Mouse (Mus musculus): ENCODE results near the gene Dysf. TPM values are rescaled to one million over a fixed set of nuclear protein-coding genes. Genes with fewer than 3 reads are reported as not detected.

The Dysf gene
- polyA plus RNA-seq, 1 experiment from 2014 or later: 8.7 TPM

GRCm38 (mm10) chr6:84053874-84054530, 45.6 kb downstream of the Dysf start:
- Histone ChIP-seq H3K4me3 (no peak overlapping the region), H3K4me2 (no peak overlapping the region), H3K4me1 (peaks cover 7% of the 10 kb centered on the region; the same call in 1 of the 2 replicates), H3K27ac (no peak overlapping the region), H3K27me3 (no peaks in the 10 kb centered on the region), H3K9me3 (no peaks in the 10 kb centered on the region), H3K9ac (no peak overlapping the region), H3K36me3 (no peaks in the 10 kb centered on the region)
- no peak for ATAC-seq (ENCODE audit: insufficient number of reproducible peaks, insufficient read depth, low FRiP score, low TSS enrichment, low read depth)
- 79% methylated on average over 9 of the region's 9 CpGs for WGBS

- no peak for ATAC-seq (ENCODE audit: insufficient number of reproducible peaks, insufficient read depth, low FRiP score, low TSS enrichment, low read depth)
- H3K4me2 ChIP-seq: no peak overlapping the region
- H3K9ac ChIP-seq: no peak overlapping the region
These were observed 47.2 kb downstream of the Dysf start for GRCm38 (mm10) chr6:84055619-84056018.

GRCm38 (mm10) chr6:84057216-84057615, 48.8 kb downstream of the Dysf start:
- H3K36me3 ChIP-seq: no peaks in the 10 kb centered on the region
- H3K9me3 ChIP-seq: no peaks in the 10 kb centered on the region
- no peaks in the 10 kb centered on the region for H3K27me3 ChIP-seq
- H3K9ac ChIP-seq: no peak overlapping the region
- ATAC-seq (ENCODE audit: insufficient number of reproducible peaks, insufficient read depth, low FRiP score, low TSS enrichment, low read depth): no peak
- H3K4me1 ChIP-seq: 0 out of 2 replicates have a peak, but pooled peaks cover 2% of the 10 kb centered on the region
- 80% methylated on average over 8 of the region's 8 CpGs for WGBS
- H3K4me2 ChIP-seq: no peak overlapping the region
- no peak overlapping the region for H3K27ac ChIP-seq
- H3K4me3 ChIP-seq: no peak overlapping the region

More at GRCm38 (mm10) chr6:84055619-84056018, 47.2 kb downstream of the Dysf start:
- WGBS: 69% methylated on average over 1 of the region's 1 CpGs
- H3K4me3 ChIP-seq: no peak overlapping the region
- no peaks in the 10 kb centered on the region for H3K9me3 ChIP-seq
- H3K27me3 ChIP-seq: no peaks in the 10 kb centered on the region
- H3K27ac ChIP-seq: no peak overlapping the region
- no peaks in the 10 kb centered on the region for H3K36me3 ChIP-seq
- peaks cover 7% of the 10 kb centered on the region; the same call in 1 of the 2 replicates for H3K4me1 ChIP-seq

GRCm38 (mm10) chr6:84058671-84059141, 50.3 kb downstream of the Dysf start:
- 61% methylated on average over 5 of the region's 5 CpGs for WGBS
- Histone ChIP-seq H3K36me3 (no peaks in the 10 kb centered on the region), H3K4me3 (no peak overlapping the region), H3K4me1 (0 out of 2 replicates have a peak, but pooled peaks cover 2% of the 10 kb centered on the region), H3K27ac (no peak overlapping the region), H3K9ac (no peak overlapping the region), H3K27me3 (peaks cover 4% of the 10 kb centered on the region; the same call in 1 of the 2 replicates), H3K9me3 (no peaks in the 10 kb centered on the region), H3K4me2 (no peak overlapping the region)
- ATAC-seq (ENCODE audit: insufficient number of reproducible peaks, insufficient read depth, low FRiP score, low TSS enrichment, low read depth): no peak

GRCm38 (mm10) chr6:84059771-84060414, 51.5 kb downstream of the Dysf start:
- Histone ChIP-seq H3K27me3 (peaks cover 4% of the 10 kb centered on the region; the same call in 1 of the 2 replicates), H3K27ac (no peak overlapping the region), H3K4me2 (no peak overlapping the region), H3K36me3 (no peaks in the 10 kb centered on the region), H3K4me3 (no peak overlapping the region), H3K4me1 (no peaks in the 10 kb centered on the region), H3K9me3 (no peaks in the 10 kb centered on the region), H3K9ac (no peak overlapping the region)
- WGBS: 52% methylated on average over 4 of the region's 4 CpGs
- ATAC-seq (ENCODE audit: insufficient number of reproducible peaks, insufficient read depth, low FRiP score, low TSS enrichment, low read depth): no peak

GRCm38 (mm10) chr6:84061328-84061727, 52.9 kb downstream of the Dysf start:
- H3K9me3 ChIP-seq: no peaks in the 10 kb centered on the region
- no peak overlapping the region for H3K4me3 ChIP-seq
- no peaks in the 10 kb centered on the region for H3K4me1 ChIP-seq
- peaks cover 4% of the 10 kb centered on the region; the same call in 1 of the 2 replicates for H3K27me3 ChIP-seq
- no peak overlapping the region for H3K4me2 ChIP-seq
- no peak overlapping the region for H3K27ac ChIP-seq
- no peak overlapping the region for H3K9ac ChIP-seq
- no peak for ATAC-seq (ENCODE audit: insufficient number of reproducible peaks, insufficient read depth, low FRiP score, low TSS enrichment, low read depth)
- 6% methylated on average over 5 of the region's 5 CpGs for WGBS
- no peaks in the 10 kb centered on the region for H3K36me3 ChIP-seq

- Histone ChIP-seq H3K9ac (no peak overlapping the region), H3K4me2 (no peak overlapping the region), H3K27me3 (peaks cover 4% of the 10 kb centered on the region; the same call in 1 of the 2 replicates), H3K36me3 (no peaks in the 10 kb centered on the region), H3K9me3 (no peaks in the 10 kb centered on the region), H3K4me3 (no peak overlapping the region), H3K27ac (no peak overlapping the region), H3K4me1 (no peaks in the 10 kb centered on the region)
- ATAC-seq (ENCODE audit: insufficient number of reproducible peaks, insufficient read depth, low FRiP score, low TSS enrichment, low read depth): no peak
- WGBS: 63% methylated on average over 5 of the region's 5 CpGs
These were observed 54.2 kb downstream of the Dysf start for GRCm38 (mm10) chr6:84062541-84062940.

GRCm38 (mm10) chr6:84068236-84068635, 59.8 kb downstream of the Dysf start:
- Histone ChIP-seq H3K4me3 (no peak overlapping the region), H3K27ac (no peak overlapping the region), H3K36me3 (no peaks in the 10 kb centered on the region), H3K9ac (no peak overlapping the region), H3K9me3 (no peaks in the 10 kb centered on the region), H3K4me1 (no peaks in the 10 kb centered on the region), H3K27me3 (no peaks in the 10 kb centered on the region), H3K4me2 (no peak overlapping the region)
- 92% methylated on average over 5 of the region's 5 CpGs for WGBS
- ATAC-seq (ENCODE audit: insufficient number of reproducible peaks, insufficient read depth, low FRiP score, low TSS enrichment, low read depth): no peak

- Histone ChIP-seq H3K36me3 (no peaks in the 10 kb centered on the region), H3K4me3 (no peak overlapping the region), H3K9ac (no peak overlapping the region), H3K4me1 (no peaks in the 10 kb centered on the region), H3K9me3 (no peaks in the 10 kb centered on the region), H3K27ac (no peak overlapping the region), H3K4me2 (no peak overlapping the region), H3K27me3 (no peaks in the 10 kb centered on the region)
- WGBS: 75% methylated on average over 6 of the region's 6 CpGs
- no peak for ATAC-seq (ENCODE audit: insufficient number of reproducible peaks, insufficient read depth, low FRiP score, low TSS enrichment, low read depth)
These were observed 61.9 kb downstream of the Dysf start for GRCm38 (mm10) chr6:84070251-84070650.

- no peak overlapping the region for H3K4me2 ChIP-seq
- no peaks in the 10 kb centered on the region for H3K9me3 ChIP-seq
- ATAC-seq (ENCODE audit: insufficient number of reproducible peaks, insufficient read depth, low FRiP score, low TSS enrichment, low read depth): no peak
- H3K9ac ChIP-seq: no peak overlapping the region
- no peak overlapping the region for H3K27ac ChIP-seq
- H3K36me3 ChIP-seq: no peaks in the 10 kb centered on the region
- WGBS: 54% methylated on average over 9 of the region's 9 CpGs
- no peak overlapping the region for H3K4me3 ChIP-seq
- no peaks in the 10 kb centered on the region for H3K27me3 ChIP-seq
- H3K4me1 ChIP-seq: no peaks in the 10 kb centered on the region
These were observed 64.2 kb downstream of the Dysf start for GRCm38 (mm10) chr6:84072574-84072973.

- H3K36me3 ChIP-seq: no peaks in the 10 kb centered on the region
- no peaks in the 10 kb centered on the region for H3K4me1 ChIP-seq
- no peak for ATAC-seq (ENCODE audit: insufficient number of reproducible peaks, insufficient read depth, low FRiP score, low TSS enrichment, low read depth)
- 45% methylated on average over 1 of the region's 1 CpGs for WGBS
- no peak overlapping the region for H3K9ac ChIP-seq
- no peak overlapping the region for H3K27ac ChIP-seq
- no peaks in the 10 kb centered on the region for H3K27me3 ChIP-seq
- H3K4me2 ChIP-seq: no peak overlapping the region
- H3K4me3 ChIP-seq: no peak overlapping the region
- no peaks in the 10 kb centered on the region for H3K9me3 ChIP-seq
These were observed 69.8 kb downstream of the Dysf start for GRCm38 (mm10) chr6:84078172-84078571.

GRCm38 (mm10) chr6:84080631-84081030, 72.2 kb downstream of the Dysf start:
- WGBS: 77% methylated on average over 3 of the region's 3 CpGs
- H3K4me3 ChIP-seq: no peak overlapping the region
- no peak overlapping the region for H3K4me2 ChIP-seq
- peaks cover 14% of the 10 kb centered on the region for H3K4me1 ChIP-seq
- no peaks in the 10 kb centered on the region for H3K36me3 ChIP-seq
- no peak for ATAC-seq (ENCODE audit: insufficient number of reproducible peaks, insufficient read depth, low FRiP score, low TSS enrichment, low read depth)
- H3K9ac ChIP-seq: no peak overlapping the region
- no peak overlapping the region for H3K27ac ChIP-seq
- no peaks in the 10 kb centered on the region for H3K9me3 ChIP-seq
- no peaks in the 10 kb centered on the region for H3K27me3 ChIP-seq

All from embryonic facial prominence, embryonic 13.5 days (tissue).